Mouse (Mus musculus) left cerebral cortex, adult 18-20 months (tissue): ENCODE data around the gene Serpinh1. TPM values are rescaled to one million over a fixed set of nuclear protein-coding genes. Genes with fewer than 3 reads are reported as not detected.
A peak's percentile ranks its signal among the peaks of the same experiment; 100 is the strongest.

Experiments used
- DNase-seq, 2 experiments: peaks; one replicate each; pipeline ENCODE4 v3.0.0; 2021 to 2022; ENCODE audit warnings: low spot score in 2 of 2, mixed read lengths in 1 of 2
- long read RNA-seq, 2 experiments: library from polyadenylated mRNA; stranded (forward); transcript quantifications; one replicate each; pipeline ENCODE4 v2.0.0; 2021
- total RNA-seq, 2 experiments: library from RNA; stranded (reverse); gene quantifications; 2 replicates each; pipeline ENCODE4 v1.2.3; 2021

The Serpinh1 gene
- total RNA-seq, result 10 to 100 TPM; 20.2 to 23.6 TPM
- long read RNA-seq, experiment 1, transcript Serpinh1-201 (5 exons, 2,215 nt), result major isoform, 38 of 43 reads
- long read RNA-seq, experiment 1, partial matches to known transcripts, result 3 of 43 reads
- long read RNA-seq, experiment 1, other reads (novel, unspliced or antisense), result 2 of 43 reads
- long read RNA-seq, experiment 2, transcript Serpinh1-201 (5 exons, 2,215 nt), result major isoform, 26 of 28 reads
- long read RNA-seq, experiment 2, partial matches to known transcripts, result 0 of 28 reads
- long read RNA-seq, experiment 2, other reads (novel, unspliced or antisense), result 2 of 28 reads

DNA sequence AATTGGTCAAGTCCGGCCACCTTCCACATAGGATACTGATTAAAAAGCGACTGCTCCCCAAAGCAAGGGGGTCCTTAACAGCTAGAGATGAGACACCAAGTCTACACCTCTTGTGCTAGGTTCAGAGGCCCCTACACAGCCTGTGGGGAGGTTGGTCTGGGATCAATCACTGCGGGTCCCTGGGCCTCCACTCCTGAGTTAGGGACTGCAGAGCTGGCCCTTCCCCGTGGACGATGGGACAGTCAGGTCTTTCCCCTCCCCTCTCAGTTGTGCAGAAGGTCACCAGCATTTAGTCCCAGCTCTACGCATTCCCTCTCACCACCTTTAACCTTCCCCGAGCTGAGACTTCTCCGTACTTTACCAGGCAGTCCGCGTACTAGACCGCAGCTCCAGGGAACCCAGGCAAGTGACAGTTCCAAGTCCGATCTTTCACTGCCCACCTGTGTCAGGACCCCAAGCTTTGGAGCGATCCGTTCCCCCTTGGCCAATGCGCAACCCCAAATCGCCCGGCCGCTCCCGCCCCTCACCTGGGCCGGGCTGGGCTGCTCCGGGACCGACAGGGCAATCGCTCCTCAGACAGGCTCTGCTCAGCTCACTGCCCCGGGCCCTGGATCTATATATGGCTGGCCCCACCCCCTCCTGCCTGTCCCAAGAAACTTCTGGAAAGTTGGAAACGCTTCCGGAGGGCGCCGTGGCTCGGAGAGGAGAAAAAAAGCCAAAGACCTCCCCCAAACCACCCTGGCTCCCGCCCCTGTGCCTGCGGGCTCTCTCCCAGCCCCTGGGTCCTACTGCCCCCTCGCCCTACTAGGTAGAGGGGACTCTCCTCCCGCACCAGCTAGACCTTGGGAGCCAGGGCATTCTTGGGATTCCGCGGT, at the start of gene Serpinh1:
TSS of gene Serpinh1 (minus strand) at position 714 of the 875 bp plus-strand sequence.
- DNase-seq, result peak in 1 of 2 experiments; percentile 13

DNA sequence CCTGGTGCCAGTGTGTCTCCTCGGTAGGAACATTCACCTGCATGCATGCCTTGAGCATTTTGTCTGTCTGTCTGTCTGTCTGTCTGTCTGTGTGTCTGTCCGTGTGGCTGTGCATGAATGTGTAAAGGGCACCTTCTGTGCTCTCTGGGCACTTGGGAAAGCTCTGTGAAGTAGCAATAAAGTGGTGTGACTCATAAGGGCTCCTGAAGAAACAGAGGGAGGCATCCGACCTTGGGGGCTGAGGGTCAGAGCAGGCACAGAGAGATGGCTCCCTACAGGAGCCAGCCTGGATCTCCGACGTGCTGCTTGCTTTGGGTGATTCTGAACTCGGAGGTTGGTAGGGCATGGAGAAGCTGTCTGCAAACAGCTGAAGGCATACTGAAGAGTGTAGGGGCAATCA, 49.4 kb upstream of the Serpinh1 start:
- DNase-seq, result no peak

DNA sequence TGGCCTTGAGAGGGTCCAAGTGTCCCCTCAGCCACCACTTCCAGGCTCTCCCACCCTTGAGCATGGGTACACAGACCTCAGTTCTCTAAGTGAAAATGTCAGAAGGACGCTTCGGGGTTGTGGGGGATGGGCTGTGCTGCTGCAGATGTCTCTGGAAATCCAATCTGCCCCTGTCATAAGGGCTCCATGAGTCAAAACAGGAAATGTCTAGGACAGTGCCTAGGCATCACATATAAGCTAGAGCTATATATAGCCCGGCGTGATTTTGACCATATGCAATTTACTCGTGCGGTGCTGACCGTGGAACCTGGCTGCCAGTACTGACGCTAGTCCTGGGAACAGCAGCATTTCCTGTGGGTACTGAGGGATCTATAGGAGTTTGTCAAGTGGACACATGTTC, 48.3 kb upstream of the Serpinh1 start:
- no peak for DNase-seq

DNA sequence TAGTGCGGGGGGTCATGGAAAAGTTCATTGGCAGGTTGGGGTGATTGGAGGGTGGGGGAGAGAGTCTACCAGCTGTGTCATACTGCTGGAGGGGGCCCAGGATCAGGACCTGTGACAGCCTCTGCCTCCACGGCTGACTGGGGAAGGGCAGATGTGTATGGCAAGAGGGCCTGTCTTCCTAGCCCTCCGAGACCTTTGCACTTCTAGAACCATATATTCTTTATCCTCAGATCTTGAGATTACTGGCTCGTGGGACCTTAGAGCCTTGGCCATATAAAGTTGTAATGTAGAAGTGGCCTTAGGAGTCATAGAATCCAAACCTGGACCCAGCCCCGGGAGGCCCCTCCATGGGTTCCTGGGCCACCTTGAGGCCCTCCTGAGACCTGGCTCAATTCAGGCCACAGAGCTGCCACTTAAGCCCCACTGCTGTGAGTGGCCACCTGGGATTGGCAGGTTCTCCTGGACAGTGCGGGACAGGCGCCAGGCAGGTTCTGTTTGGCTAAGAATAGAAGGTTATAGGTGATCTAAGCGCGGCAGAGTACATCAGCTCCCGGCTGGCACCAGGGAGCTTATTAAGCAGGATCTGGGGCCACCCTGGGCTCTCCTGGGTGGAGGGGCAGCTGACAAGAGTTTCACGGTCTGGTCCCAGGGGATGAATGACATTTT, 44.1 kb upstream of the Serpinh1 start:
- DNase-seq, result no peak

DNA sequence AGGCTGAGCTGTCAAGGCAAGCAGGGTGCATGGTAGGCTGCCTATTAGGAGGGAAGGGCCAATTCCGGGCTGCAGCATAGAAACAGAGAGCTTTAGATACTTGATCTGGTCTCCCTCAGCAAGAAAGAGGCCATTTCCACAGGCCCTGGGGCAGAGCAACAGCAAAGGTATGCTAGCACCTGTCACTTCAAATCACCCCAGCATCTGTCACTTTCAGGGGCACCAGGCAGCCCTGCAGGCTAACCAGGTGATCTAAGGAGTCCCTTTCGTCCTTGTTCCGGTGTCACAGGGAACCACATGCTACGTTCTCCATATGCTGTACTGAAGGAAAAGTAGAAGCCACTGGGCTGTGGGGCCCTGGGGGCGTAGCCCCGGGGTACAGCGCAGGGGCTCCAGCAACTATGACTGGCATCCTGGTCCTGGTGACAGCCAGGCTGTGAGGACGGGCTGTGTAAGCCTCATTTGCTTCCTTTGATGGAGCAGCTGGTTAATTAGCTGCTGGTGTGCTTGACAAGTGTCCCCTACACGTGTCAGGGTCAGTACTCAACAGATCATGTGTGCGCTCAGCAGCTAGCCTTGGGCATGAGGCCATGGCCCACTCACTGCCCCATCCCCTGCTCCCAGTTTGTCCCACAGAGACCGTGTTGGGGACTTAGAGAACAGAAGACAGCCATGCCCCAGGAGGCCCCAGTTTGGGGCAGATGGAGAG, 43.0 kb upstream of the Serpinh1 start:
- no peak for DNase-seq

DNA sequence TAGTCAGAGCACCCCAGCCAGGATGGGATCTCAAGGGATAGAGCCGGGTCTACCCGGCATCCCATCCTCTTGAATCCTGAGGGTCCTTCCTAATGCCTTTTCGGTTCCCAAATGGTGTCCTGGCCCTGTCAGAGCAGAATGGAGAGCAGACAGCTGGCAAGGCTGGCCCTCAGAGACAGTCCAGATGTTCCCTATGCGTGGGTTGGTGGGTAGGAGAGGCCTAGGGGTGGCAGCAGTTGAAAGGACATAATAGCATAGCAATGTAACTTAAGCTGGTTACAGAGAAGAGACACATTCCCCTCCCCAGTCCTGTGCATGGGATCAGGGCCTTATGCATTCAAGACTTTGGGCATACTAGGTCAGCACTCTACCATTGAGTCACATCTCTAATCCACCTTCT, 42.3 kb upstream of the Serpinh1 start:
- no peak for DNase-seq

DNA sequence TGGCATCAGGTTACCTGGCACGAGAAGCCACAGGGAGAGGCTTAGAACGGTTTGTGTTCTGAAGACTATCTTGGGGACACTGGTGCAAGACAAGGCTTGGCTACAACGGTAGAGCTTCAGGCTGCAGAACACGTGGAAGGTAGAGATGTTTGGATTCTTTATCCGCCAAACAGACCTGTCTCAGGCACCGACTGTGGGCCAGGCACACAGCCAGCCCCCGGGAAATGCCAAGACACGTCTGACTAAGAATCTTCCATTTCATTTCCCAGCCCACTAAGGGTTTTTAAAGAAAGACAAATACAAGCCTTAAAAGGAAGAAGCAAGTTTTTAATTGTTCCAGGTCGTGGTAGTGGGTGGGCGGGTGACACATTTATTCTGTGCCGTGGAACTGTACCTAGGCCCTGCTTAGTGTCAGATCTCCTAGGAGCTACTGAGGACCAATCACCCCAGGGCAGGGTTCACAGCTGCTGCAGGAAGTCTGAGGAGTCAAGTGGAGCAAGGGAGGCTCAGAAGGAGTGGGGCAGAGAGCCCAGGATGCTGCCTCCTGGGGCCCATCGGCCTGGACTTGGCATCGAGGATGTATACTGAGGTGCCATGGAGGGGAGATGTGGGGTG, 40.8 kb upstream of the Serpinh1 start:
- DNase-seq, result peak; percentile 50 to 63

DNA sequence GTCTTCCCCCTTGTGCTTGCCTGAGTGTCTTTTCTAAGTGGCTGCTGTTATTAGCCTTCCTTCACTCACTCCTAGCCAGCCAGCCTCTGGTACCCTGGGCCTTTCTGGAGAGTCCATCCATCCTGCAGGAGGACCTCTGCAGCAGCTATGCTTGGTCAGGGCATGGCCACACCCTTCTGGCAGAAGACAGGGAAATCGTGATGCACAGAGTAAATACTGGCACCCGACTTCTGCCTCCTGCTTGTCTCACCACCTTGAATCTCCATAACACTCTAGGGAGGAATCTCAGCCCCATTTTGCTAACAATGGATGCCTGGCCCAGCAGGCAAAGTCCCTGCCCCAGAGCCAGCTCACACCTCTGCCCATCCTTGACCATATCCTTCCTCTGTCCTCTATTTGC, 39.7 kb upstream of the Serpinh1 start:
- DNase-seq, result no peak

DNA sequence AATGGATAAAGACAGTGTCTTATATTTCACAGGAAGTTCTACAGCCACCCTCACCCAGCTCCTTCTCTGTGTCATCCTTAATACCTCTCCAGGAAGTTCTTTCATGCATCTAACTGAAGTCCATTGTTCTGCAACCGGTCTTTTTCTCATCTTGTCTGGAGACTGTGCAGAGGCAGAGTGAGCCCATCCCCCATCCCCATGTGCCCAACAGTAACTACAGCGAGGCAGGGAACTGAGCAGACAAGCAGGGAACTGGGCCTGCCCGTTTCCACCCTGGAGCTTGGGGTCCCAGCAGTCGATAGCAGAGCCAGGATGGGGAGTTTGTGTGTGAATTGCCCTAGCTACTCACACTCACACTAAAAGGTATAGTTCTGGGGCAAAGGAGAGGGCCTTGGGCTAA, 37.5 kb upstream of the Serpinh1 start:
- DNase-seq, result no peak

DNA sequence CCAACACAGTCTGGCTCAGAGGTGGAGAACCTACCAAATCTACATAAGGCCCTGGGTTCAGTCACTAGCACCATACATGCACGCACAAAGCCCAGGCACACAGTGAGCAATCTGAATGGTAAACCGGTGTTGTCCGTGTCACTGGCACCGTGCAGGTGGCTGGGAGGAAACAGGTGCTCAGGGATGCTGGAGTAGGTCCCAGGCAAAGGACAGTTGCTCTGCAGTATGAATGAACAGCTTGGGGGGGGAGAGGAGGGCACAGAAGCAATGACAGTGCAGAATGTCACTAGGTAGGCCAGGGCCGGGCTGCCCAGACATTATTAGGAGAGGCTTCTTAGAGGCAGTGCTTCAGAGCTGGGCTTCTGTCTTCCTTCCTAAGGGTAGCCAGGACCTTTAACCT, 34.3 kb upstream of the Serpinh1 start:
- DNase-seq, result no peak

DNA sequence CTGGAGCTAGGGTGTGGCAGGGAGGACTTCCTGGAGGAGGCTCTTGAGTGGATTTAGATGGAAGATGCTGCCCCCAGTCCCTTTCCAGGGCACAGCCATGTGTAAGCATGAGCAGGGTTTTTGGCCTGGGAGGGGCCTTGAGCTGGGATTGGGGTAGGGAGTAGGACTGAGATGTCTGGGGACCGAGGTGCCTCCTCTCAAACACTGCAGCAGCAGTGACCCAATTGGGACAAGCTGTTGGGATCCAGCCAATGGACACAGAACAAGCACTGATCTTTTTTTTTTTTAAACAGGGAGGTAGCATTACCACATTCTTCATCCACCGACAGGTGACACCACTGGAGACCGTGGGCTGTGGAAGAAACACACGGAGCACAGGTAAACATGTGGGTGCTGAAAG, 33.8 kb upstream of the Serpinh1 start:
- no peak for DNase-seq

DNA sequence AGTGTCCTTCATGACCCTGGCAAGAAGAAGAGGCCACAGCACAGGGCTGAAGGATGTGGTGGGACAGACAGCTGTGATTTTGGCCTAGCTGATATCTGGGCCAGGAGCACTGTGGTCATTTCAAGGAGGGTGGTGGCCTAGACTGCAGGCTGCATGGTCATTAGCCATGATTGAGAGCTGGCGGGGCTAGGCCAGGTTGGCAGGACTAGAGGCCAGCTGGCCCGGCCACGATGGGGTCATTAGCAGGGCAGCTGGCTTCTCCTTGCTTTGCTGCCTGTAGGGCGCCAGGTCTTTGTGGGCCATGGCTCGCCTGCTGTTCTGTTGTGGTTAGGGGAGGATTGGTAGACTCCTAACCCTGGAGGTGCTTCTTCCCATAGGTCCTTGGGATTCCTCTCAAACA, 33.0 kb upstream of the Serpinh1 start:
- DNase-seq, result no peak

DNA sequence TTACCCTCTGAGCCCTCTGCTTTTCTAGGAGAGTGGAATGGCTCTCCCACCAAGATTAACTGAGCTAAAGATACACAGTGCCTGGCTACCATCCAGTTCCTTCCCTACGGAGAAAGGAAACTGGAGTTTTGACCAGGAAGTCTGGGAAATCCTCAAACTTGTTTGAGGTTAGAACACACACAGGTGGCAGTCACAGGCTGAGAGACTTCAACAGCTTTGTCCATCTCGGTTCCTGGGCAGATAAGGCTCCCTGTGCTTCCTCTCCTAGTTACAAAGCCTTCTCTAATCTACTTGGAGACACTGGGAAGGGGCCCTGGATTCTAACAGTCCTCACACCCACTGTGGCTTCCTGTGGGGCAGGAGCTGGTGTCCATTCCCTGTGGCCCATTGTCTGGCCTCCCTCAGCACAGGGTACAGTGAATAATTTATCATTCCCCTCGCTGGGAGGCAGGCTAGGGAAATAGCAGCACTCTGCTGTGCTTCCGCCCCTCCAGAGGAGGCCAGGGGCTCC, 31.1 kb upstream of the Serpinh1 start:
- DNase-seq, result no peak

DNA sequence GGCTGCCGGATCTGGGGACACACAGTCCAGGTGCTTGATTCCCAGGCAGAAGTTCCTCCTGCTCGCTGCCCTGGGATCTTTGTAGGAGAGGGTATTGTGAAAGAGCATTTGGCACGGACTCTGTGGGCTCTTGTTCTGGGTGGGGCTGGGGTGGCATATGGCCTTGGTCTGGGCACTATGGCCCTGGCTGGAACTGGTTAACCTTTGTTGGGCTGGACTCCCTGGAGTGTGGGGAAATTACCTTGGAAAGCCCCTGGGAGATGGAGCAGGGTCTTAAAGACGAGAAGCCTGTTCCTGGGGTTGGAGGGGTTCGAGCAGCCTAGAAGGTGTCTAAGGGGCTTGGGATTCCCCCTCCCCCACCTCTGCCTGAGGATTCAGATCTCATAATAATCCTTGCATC, 30.2 kb upstream of the Serpinh1 start:
- DNase-seq, result no peak

DNA sequence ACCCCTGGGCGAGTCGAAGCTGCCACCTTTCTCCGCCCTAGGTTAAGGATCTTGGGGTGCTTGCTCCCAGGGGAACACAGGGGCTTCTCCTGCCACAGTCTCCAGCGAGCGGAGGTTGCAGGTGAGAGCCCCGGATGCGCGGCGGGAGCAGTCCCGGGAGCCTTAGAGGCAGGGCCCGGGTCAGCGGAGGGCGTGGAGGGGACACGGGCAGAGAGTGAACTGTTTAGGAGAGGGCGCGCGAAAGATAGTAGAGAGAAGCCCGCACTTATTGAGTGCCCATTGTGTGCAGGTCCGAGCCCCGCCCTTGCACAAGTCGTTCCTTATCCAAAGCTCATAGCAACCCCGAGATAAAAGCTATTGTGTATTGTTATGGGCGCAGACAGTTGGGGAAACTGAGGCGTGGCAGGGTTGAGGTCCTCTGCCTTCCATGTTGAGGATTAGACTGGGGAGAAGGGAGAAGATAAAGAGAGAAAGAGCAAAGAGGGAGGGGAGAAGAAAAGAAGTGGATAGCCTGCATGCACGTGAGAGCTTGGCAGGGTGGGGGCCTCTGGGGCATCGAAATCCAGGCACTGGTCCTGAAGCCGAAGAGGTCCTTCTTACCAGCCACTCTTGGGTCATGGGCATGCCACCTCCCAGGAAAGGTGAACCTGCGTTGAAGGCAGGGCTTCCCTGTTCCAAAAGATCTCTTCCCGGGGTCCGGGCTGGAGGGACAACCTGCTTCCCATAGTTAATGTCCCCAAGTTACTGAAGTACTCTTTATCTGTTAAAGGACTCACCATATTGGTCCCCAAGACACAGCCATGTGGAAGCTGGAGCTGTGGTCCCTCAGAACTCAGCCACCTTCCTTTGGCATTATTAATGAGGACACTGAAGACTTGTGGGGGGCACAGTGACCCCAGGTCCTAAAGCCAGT, 29.3 kb upstream of the Serpinh1 start:
- no peak for DNase-seq

DNA sequence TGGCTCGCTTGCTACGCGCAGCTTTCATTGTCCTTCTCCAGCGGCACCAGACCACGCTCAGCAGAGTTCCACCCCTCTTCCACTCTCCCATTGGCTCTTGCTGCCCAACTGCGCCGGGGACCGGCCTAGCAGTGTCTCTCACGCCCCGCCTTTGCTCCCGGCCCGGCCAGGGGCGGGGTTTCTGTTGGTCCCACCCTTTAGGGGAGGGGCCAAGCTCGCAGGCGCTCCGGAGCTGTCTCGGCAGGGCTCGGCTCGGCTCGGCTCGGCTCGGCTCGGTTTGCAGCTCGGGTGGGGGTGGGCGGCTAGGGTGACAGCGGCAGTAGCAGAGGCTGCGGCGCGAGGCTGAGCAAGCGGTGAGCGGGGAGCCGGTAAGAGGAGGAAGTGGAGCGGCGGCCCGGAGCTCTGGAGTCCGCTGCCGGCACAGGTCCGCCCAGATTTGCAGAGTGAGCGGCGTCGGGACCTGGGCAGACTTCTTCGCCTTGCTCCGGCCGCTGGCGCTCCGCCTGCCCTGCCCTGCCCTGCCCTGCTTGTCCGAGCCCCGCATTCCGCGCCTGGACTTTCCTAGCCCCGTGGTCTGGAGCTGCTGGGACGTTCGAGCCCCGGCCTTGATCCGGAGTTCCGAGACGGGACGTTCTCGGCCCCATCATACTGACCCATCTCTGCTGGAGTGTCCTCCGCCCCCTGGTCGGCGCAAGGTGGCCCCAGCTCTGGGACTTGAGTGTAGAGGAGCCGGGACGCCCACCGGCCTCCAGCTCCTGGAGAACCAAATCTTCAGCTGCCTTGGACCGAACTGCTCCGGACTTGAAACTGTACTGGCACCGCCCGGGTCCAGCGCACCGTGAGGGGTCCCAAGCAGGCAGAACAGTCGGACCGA, 28.4 kb upstream of the Serpinh1 start, which contains the start of gene Gdpd5:
TSS of gene Gdpd5 (plus strand) at position 201 of the 874 bp plus-strand sequence.
- DNase-seq, result peak; percentile 100

DNA sequence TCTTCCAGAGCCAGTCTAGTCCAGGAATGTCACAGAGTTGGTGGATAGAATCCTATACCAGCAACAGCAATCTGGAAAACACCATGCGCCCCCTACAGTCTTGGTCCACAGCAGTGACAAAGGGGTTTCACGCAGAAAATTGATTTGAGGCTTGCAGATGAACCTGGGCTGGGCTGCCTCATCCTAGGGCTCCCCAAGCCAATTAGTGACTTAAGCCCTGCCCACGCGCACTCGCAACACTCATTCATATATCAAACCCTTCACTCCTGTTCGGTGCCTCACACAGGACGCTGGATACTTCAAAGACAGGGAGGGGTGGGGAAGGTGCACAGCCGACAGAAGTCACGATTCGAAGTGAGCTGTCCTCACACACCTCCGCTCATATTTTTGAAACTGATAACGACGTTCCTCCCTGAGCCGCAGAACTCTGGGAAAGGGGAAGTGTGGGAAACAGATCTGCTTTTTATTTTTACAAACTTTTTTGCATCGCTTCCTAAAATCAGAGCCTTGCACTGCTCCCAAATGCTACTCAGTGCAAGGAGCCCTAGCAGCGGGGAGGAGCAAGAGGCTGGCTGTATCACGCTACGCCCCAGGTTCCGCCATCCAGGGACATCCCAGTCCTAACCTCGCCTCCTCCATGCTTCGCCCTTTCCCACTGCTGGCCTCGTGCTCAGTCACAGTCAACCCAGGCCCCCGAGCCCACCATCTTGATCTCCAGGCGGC, 27.6 kb upstream of the Serpinh1 start:
- peak; percentile 33 to 47 for DNase-seq

DNA sequence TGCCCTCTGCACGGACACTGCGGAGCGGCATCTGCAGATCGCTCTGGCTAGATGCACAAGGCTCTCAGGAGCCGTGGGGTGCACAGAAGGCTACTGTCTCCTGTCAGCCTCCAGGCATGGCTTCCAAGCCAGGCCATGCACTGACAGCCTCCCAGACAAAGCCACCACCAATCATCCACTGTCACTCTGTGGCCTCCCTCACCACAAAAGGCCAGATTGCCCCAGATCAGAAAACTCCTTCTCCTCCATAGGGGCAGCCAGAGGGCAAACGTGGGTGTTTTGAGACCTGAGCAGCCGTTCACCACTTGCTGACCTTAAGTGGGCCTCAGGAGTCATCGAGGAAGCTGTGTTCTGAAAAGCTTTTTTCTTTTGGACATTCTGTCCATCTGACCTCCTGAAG, 25.8 kb upstream of the Serpinh1 start:
- no peak for DNase-seq
